ENCODE assay signal across 25 mouse cellular contexts in the genomic region with DNA sequence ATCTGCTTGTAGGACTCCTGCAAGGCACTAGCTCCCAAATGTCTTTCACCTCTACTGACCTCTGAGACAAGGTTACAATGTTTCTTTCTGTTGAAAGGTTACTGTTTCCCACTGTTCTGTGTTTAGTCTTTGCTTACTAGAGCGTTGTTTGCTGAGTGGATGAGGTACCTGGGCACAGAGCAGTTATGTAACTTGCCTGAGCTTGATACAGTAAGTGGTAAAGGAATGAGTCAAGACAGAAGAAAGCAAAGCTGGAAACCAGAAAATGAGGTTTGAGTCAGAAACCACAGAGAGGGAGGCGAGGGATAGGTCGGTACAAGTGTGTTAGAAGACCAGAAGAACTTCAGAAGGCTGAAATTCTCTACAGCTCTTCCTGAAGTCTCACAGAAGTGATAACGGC. TPM values are rescaled to one million over a fixed set of nuclear protein-coding genes. Genes with fewer than 3 reads are reported as not detected.
DNase-seq lines count a peak whose midpoint lies in the region; ATAC-seq and TF ChIP-seq lines count a peak whose summit lies in the region.
"Had no signal": no experiment of that assay in that cellular context is flagged by ENCODE, and none has a peak within 500 bp of the region (broad histone marks: within the 10 kb centered on the region; RNA-seq: fewer than 3 reads in every experiment).

No protein-coding gene starts in this region.

- H3K4me2 ChIP-seq in liver, postnatal 0 days (ENCODE audit: low read depth, low read length), result no peak overlapping the region
- no peak overlapping the region for H3K4me2 ChIP-seq in stomach, embryonic 16.5 days (ENCODE audit: low read depth, low read length)
- H3K4me2 ChIP-seq: embryonic facial prominence, embryonic 12.5 days; forebrain, embryonic 13.5 days; heart, embryonic 15.5 days; limb, embryonic 13.5 days; stomach, embryonic 15.5 days had no signal

- no peaks in the 10 kb centered on the region for H3K36me3 ChIP-seq in liver, adult 2 months (ENCODE audit: control insufficient read depth, insufficient read depth, low read length)
- H3K36me3 ChIP-seq in liver, postnatal 0 days (replicated peaks; ENCODE audit: insufficient read depth, low read length), result no peaks in the 10 kb centered on the region
- H3K36me3 ChIP-seq in stomach, embryonic 16.5 days (ENCODE audit: control insufficient read depth, insufficient read depth, low read length), result no peaks in the 10 kb centered on the region
- H3K36me3 ChIP-seq: embryonic facial prominence, embryonic 12.5 days; G1E; heart, embryonic 15.5 days; hindbrain, embryonic 10.5 days; limb, embryonic 13.5 days; stomach, embryonic 15.5 days had no signal

- TF ChIP-seq EP300 in liver, postnatal 0 days (IDR thresholded peaks at IDR 0.05; ENCODE audit: low read depth), result no peak

- no peak for TF ChIP-seq POLR2A in liver, adult 2 months (IDR thresholded peaks at IDR 0.05; ENCODE audit: extremely low read depth, insufficient read depth, low read length)

- 0 out of 2 replicates have a peak, but pooled peaks cover 4% of the 10 kb centered on the region for H3K9me3 ChIP-seq in liver, postnatal 0 days (ENCODE audit: low read length)
- peaks cover 8% of the 10 kb centered on the region; the same call in 1 of the 2 replicates for H3K9me3 ChIP-seq in stomach, embryonic 16.5 days (replicated peaks; ENCODE audit: control insufficient read depth, low read length)
- H3K9me3 ChIP-seq: embryonic facial prominence, embryonic 12.5 days; forebrain, embryonic 13.5 days; heart, embryonic 15.5 days; hindbrain, embryonic 10.5 days; stomach, embryonic 15.5 days had no signal

- no peaks in the 10 kb centered on the region for H3K27me3 ChIP-seq in liver, adult 2 months (ENCODE audit: control insufficient read depth, insufficient read depth, low read length)
- H3K27me3 ChIP-seq in liver, postnatal 0 days (ENCODE audit: insufficient read depth, low read length), result no peaks in the 10 kb centered on the region
- H3K27me3 ChIP-seq in stomach, embryonic 16.5 days (ENCODE audit: control insufficient read depth, insufficient read depth, low read length), result no peaks in the 10 kb centered on the region
- H3K27me3 ChIP-seq: embryonic facial prominence, embryonic 12.5 days; forebrain, embryonic 13.5 days; heart, embryonic 15.5 days; limb, embryonic 13.5 days; stomach, embryonic 15.5 days had no signal

- ATAC-seq in liver, postnatal 0 days, result no peak
- peak; percentile 21; the same call in 1 of the 2 replicates for ATAC-seq in stomach, embryonic 16.5 days (ENCODE audit: insufficient read depth, low FRiP score)
- ATAC-seq: forebrain, embryonic 13.5 days; hindbrain, postnatal 0 days; midbrain, embryonic 16.5 days had no signal

- H3K27ac ChIP-seq in liver, adult 2 months (replicated peaks; ENCODE audit: insufficient read depth, low read depth, low read length), result no peak overlapping the region
- H3K27ac ChIP-seq in liver, postnatal 0 days (ENCODE audit: low read depth), result no peak overlapping the region
- H3K27ac ChIP-seq in stomach, embryonic 16.5 days (ENCODE audit: low read length), result no peak overlapping the region; the same call in 1 of the 2 replicates
- H3K27ac ChIP-seq: embryonic facial prominence, embryonic 12.5 days; forebrain, embryonic 13.5 days; heart, embryonic 15.5 days; hindbrain, embryonic 10.5 days; hindbrain, postnatal 0 days; limb, embryonic 13.5 days; liver, embryonic 14.5 days had no signal

- peaks cover 11% of the 10 kb centered on the region for H3K4me1 ChIP-seq in liver, adult 2 months (ENCODE audit: control insufficient read depth, insufficient read depth, low read length)
- H3K4me1 ChIP-seq in liver, postnatal 0 days (ENCODE audit: insufficient read depth), result peaks cover 10% of the 10 kb centered on the region; the same call in 1 of the 2 replicates
- no peaks in the 10 kb centered on the region for H3K4me1 ChIP-seq in stomach, embryonic 16.5 days (ENCODE audit: control insufficient read depth, insufficient read depth, low read length)
- H3K4me1 ChIP-seq: embryonic facial prominence, embryonic 12.5 days; forebrain, embryonic 13.5 days; hindbrain, embryonic 10.5 days; limb, embryonic 13.5 days; stomach, embryonic 15.5 days had no signal

- intact Hi-C loops in left cerebral cortex, postnatal 25 days (cut with DNase I), result no loop called here

- no peak for TF ChIP-seq CTCF in liver, adult 2 months (IDR thresholded peaks at IDR 0.05; ENCODE audit: low read depth, low read length)
- TF ChIP-seq CTCF in liver, postnatal 0 days (IDR thresholded peaks at IDR 0.05; ENCODE audit: low read depth), result no peak

- 73% methylated on average over 4 of the region's 4 CpGs for WGBS in liver, adult 2 months
- WGBS in liver, postnatal 0 days (ENCODE audit: insufficient replicate concordance), result 67% methylated on average over 4 of the region's 4 CpGs
- WGBS in stomach, embryonic 16.5 days, result 76% methylated on average over 4 of the region's 4 CpGs

- DNase-seq in liver, adult 2 months (ENCODE audit: extremely low read depth, low read depth, low spot score), result peak; percentile 58
- DNase-seq in liver, postnatal 0 days, result no peak
- peak; percentile 54 for DNase-seq in 416B (ENCODE audit: low read depth)
- DNase-seq in T-cell, adult 2 months (ENCODE audit: low spot score), result peak; percentile 38
- DNase-seq in layer of hippocampus, adult 9-11 months, result no peak
- no peak for DNase-seq in left cerebral cortex, postnatal 25 days (ENCODE audit: low spot score in 2 of 2)
- DNase-seq: adrenal gland, adult 2 months; cerebellum, adult 9-10 months; gastrocnemius, postnatal 14 days; kidney, adult 18-20 months; kidney, postnatal 36 days; right cerebral cortex, postnatal 25 days had no signal

- no peak overlapping the region for H3K9ac ChIP-seq in liver, adult 2 months (ENCODE audit: low read depth, low read length)
- no peak overlapping the region for H3K9ac ChIP-seq in liver, postnatal 0 days (replicated peaks)
- H3K9ac ChIP-seq in stomach, embryonic 16.5 days (ENCODE audit: low read length), result no peak overlapping the region
- H3K9ac ChIP-seq: embryonic facial prominence, embryonic 12.5 days; forebrain, embryonic 13.5 days; heart, embryonic 15.5 days; limb, embryonic 13.5 days; liver, embryonic 14.5 days; stomach, embryonic 15.5 days had no signal

- H3K4me3 ChIP-seq in liver, adult 2 months (ENCODE audit: insufficient read depth, low read depth, low read length), result no peak overlapping the region
- no peak overlapping the region for H3K4me3 ChIP-seq in liver, postnatal 0 days (ENCODE audit: low read depth, low read length)
- no peak overlapping the region for H3K4me3 ChIP-seq in stomach, embryonic 16.5 days (replicated peaks; ENCODE audit: low read length)
- H3K4me3 ChIP-seq: embryonic facial prominence, embryonic 12.5 days; erythroblast, embryonic 14.5 days; forebrain, embryonic 13.5 days; heart, embryonic 15.5 days; hindbrain, embryonic 10.5 days; limb, embryonic 13.5 days; megakaryocyte, embryonic 14.5 days; stomach, embryonic 15.5 days had no signal

- H3K79me2 ChIP-seq in liver, adult 2 months (ENCODE audit: control insufficient read depth, insufficient read depth, low read length), result no peaks in the 10 kb centered on the region

RNA-seq across cellular contexts. Expression of a gene that starts 5.8 kb away (rescaled TPM):
- total RNA-seq in liver, adult 2 months (2014; rRNA removed), result 12.0 and 15.3 TPM in 2 replicates
- polyA plus RNA-seq in liver, adult 2 months (2012; rRNA removed), result 4.7 and 5.7 TPM in 2 replicates
- polyA plus RNA-seq in liver, postnatal 0 days (2015; fragmentation: Nextera tagmentation; extraction: Ambion mirVana), result 20.9 and 22.9 TPM in 2 replicates
- 50.3 and 52.1 TPM in 2 replicates for polyA plus RNA-seq in stomach, embryonic 16.5 days (2015; fragmentation: Nextera tagmentation; extraction: Ambion mirVana)
- 10 to 100 TPM; 13.0 to 13.7 TPM for total RNA-seq in left cerebral cortex, postnatal 25 days (2021)

RNA-seq across cellular contexts. Expression of a gene that starts 21.0 kb away (rescaled TPM):
- 6.7 and 8.2 TPM in 2 replicates for total RNA-seq in liver, adult 2 months (2014; rRNA removed)
- polyA plus RNA-seq in liver, adult 2 months (2012; rRNA removed), result 3.6 and 3.7 TPM in 2 replicates
- 10.1 and 11.8 TPM in 2 replicates for polyA plus RNA-seq in liver, postnatal 0 days (2015; fragmentation: Nextera tagmentation; extraction: Ambion mirVana)
- polyA plus RNA-seq in stomach, embryonic 16.5 days (2015; fragmentation: Nextera tagmentation; extraction: Ambion mirVana), result 31.7 and 41.2 TPM in 2 replicates
- 10 to 100 TPM; 35.7 to 45.1 TPM for total RNA-seq in left cerebral cortex, postnatal 25 days (2021)

Comparison
In these comparisons a context has a peak if more than half of its experiments do, and no peak if none do; other contexts are left out.
1. DNase-seq: peak in liver, adult 2 months (single experiment), 416B (single experiment) and T-cell, adult 2 months (single experiment); none in liver, postnatal 0 days (single experiment), layer of hippocampus, adult 9-11 months (single experiment) and left cerebral cortex, postnatal 25 days (0 of 2).